Mouse (Mus musculus): ENCODE results near the gene Zim1. TPM values are rescaled to one million over a fixed set of nuclear protein-coding genes. Genes with fewer than 3 reads are reported as not detected.

Zim1 gene
- total RNA-seq, 4 experiments from 2014 or later = 2.5 to 4.0 (median 3.0) TPM

DNA sequence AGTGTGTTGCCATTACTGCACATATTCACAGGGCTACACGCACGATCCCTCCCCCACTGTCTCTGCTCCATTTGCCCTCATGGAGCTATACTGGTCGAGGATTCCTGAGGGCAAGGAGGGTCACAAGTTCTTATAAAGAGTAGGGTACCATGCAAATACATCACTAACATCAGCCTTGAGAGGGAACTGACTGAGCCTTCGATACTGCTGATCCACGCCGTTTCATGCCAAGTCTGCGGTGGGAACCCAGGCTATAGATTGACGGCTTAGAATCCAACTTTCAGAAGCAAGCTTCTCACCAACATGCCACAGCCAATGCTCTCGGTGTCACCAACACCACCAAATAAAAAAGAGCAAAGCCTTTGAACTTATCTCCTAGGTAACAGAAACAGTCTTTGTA is 45.7 kb downstream of the Zim1 start:
- no peak for DNase-seq

DNA sequence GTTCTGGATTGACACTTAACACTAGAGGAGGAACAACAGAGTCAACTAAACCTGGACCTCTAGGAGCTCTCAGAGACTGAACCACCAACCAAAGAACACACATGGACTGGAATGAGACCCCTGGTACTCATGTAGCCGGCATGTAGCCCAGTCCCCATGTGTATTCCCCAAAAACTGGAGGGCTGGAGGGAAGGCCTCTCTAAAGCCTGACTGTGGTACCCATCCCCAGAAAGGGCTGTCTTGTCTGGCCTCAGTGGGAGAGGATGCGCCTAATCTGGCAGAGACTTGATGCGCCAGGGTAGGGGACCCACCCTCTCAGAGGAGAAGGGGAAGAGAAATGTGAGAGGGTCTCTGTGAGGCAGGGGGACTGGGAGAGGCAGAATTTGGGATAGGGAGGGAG is 50.4 kb downstream of the Zim1 start:
- DNase-seq = no peak

DNA sequence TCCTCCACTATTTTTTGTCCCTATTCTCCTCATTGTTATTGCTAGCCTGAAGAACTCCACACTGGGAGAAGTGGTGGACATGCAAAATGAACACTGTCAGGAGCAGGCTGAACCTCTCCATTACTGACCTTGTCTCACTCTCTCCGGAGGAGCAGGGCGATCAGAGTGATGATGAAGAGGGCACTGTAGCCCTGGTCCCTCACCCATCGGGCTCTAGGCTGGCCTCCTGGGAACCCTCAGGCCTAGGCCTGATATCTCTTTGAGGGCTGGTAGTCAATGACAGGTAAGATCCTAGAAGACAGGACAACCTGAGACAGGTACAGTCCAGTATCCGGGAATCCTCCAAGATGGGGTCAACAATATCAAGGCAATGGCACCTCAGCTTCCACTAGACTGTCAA is 58.2 kb downstream of the Zim1 start:
- no peak for DNase-seq

DNA sequence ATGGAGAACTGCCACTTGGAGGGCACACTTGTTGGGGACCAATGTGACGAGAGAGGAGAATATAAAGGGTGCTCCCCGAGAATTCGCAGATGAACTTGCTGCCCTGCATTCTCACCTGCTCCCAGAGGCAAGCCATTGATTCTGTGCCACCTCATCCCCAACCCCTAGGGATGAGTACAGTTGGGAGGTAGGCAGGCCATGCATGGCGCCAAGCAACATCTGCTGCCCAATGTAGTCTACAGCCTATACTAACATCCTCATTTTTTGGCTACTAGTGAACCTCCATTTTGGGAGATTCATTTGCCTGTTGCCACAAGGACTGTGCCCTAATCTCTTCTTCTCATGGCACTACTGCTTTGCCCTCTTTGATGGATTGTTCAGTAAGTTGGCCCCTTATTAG is 59.5 kb downstream of the Zim1 start:
- DNase-seq = no peak

DNA sequence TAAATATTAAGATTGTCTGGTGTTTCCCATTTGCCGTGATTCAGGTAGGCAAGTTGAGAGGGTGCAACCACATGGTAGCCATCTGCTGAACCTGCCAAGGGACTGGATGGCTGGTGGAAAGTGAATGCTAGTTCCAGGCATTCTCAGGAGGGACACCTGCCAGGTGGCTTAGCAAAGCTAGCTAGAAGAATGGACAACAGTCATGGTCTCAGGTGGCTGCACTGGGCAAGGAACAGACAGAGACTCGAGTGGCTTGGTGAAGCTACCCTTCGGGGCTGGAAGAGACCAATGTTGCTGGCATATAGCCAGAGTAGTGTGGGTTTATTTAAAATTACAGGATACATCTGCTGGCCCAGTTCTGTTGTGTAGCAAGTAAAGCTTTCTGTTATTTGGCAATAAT is 60.4 kb downstream of the Zim1 start:
- DNase-seq = no peak

Other genes starting within 250 kb of the Zim1 start
- gene Olfr1336, start 240.3 kb downstream of the Zim1 start, total RNA-seq (2022) = under 1 TPM in 1 of 4 experiments, not detected in 3; 0.03 TPM
- gene Olfr1346, start 229.3 kb downstream of the Zim1 start, total RNA-seq (2022) = not detected
- gene Olfr5, start 209.5 kb downstream of the Zim1 start, total RNA-seq (2022) = not detected
- gene Olfr1347, start 196.7 kb downstream of the Zim1 start, total RNA-seq (2022) = not detected
- gene Olfr1348, start 187.7 kb downstream of the Zim1 start, total RNA-seq (2022) = not detected
- gene Olfr1349, start 173.5 kb downstream of the Zim1 start, total RNA-seq (2022) = not detected
- gene Olfr1350, start 131.6 kb downstream of the Zim1 start, total RNA-seq (2022) = not detected
- 10 to 100 TPM; 34.9 to 51.0 (median 38.2) TPM for gene Peg3, start 34.0 kb upstream of the Zim1 start, total RNA-seq (2022)
- gene Usp29, start 34.1 kb upstream of the Zim1 start, total RNA-seq (2022) = 1 to 10 TPM; 1.6 to 2.0 (median 1.8) TPM

All from adrenal gland, adult 8-10 months (tissue).